Mouse (Mus musculus): Measurements from ENCODE around the gene Wdr89.

The Wdr89 gene

GRCm38 (mm10) chr12:75615556-75615955 is 53.8 kb downstream of the Wdr89 start:
- no peak for DNase-seq (ENCODE audit: low spot score in 2 of 2)

DNA sequence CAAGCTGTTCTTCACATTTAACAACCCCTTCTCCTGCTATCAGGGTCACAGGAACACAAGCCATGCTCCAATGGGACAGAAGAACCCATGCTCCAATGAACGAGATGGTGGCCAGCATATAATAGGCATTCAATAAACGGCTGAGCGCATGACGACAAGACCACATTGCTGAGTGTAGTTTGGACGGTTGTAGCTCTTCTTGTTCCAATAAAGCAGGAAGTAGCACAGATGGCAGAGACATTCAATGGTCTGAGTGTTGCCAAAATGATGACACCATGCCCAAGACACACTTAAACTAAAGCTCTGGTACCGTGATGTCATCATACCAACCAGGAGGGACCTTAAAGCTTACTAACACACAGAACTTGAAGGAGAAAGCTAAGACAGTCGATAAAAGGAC is 56.6 kb downstream of the Wdr89 start:
- DNase-seq (ENCODE audit: low spot score in 2 of 2) = no peak

- DNase-seq (ENCODE audit: low spot score in 2 of 2) = no peak
Measured at GRCm38 (mm10) chr12:75599490-75599889, 69.8 kb downstream of the Wdr89 start.

DNA sequence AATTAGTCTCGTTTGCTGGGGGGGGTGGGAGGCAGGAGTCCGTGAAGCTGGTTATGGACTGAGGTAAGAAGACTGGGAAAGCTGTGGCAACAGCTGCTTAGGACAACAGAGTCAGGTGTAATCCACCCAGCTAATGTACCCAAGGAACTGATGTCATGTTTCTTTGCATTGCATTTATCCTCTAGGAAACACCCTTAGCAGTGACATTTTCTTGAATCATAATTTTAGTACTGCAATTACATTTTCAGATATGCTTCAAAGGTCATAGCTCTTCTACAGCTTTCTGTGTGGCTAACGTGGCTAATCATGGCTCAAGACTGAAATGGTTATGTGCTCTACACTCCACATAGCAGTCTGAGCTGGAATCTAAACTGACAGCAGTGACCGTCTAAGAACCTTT is 70.3 kb downstream of the Wdr89 start:
- no peak for DNase-seq (ENCODE audit: low spot score in 2 of 2)

DNA sequence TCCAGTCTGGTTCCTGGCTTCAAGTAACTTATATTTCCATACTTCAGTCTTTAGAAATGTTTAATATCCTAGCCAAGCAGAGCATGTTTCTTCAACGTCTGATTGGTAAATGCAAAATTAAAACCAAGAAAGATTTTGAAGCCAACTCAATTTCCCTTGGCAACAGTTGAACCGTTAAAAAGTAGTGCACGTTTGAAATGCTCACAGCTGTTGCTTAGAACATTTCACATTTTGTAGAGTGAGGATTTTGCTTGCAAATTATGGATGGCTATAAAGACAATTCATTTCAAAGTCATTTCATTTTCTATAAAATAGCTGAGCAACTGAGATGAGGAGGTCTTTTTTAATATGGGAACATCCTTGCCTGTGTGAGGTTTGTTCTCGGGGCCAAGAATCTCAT is 71.6 kb downstream of the Wdr89 start:
- DNase-seq (ENCODE audit: low spot score in 2 of 2) = no peak

GRCm38 (mm10) chr12:75596154-75597002 is 73.0 kb downstream of the Wdr89 start, which contains the start of gene Ppp2r5e:
TSS of gene Ppp2r5e (minus strand) at chr12:75596245.
- DNase-seq (ENCODE audit: low spot score in 2 of 2) = peak; percentile 96 to 99

GRCm38 (mm10) chr12:75595291-75596153 is 73.8 kb downstream of the Wdr89 start:
- DNase-seq (ENCODE audit: low spot score in 2 of 2) = peak in 1 of 2 experiments; percentile 11

DNA sequence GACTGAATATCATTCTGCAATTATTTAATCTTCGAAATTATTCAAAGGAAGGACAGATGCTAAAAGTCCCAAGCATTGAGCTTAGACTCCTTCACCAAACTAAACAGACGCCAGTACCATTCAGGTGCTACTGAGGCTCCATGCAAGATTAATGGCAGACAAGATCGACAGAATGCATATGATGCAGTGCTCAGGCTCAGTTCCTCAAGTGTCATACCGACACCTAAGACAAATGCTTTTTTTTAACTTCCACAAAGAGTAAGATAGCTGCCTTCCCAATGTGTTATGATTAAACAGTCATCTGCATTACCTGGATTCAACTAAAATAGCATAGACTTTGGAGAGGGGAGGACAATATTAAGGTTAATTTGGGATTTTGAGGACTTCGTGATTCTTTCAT is 74.9 kb downstream of the Wdr89 start:
- no peak for DNase-seq (ENCODE audit: low spot score in 2 of 2)

DNA sequence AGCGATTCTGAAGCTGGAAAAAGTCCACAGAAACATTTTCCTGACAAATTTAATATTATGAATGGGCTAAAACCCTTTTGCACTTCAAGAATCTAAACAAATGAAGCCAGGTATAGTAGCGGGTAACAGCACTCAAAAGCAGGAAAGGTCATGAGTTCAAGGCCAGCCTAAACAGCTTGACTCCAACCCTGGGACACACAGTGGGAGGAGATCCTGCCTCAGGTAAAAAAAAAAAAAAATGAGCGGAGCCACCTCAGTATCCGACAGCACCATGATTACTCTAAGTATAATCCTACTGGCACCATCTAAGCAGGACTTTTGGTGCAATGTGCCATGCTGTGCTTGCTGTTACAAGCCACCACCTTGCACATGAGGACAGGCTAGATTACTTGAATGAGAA is 75.5 kb downstream of the Wdr89 start:
- no peak for DNase-seq (ENCODE audit: low spot score in 2 of 2)

DNA sequence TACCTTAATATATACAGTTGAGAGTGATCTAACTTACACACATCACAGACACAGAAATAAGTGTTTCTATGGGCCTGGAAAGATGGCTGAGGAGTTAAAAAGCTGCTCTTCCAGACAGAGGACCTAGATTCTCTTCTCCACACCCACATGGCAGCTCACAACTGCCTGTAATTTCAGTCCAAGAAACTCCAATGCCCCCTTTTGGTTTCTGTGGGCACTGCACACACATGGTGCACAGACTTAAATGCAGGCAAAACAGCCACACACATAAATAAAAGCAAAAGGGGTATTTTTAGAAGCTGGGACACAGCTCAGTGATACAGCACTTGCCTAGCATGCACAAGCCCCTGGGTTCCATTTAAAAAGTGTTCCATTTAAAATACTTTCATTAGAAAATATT is 81.8 kb downstream of the Wdr89 start:
- DNase-seq (ENCODE audit: low spot score in 2 of 2) = no peak

DNA sequence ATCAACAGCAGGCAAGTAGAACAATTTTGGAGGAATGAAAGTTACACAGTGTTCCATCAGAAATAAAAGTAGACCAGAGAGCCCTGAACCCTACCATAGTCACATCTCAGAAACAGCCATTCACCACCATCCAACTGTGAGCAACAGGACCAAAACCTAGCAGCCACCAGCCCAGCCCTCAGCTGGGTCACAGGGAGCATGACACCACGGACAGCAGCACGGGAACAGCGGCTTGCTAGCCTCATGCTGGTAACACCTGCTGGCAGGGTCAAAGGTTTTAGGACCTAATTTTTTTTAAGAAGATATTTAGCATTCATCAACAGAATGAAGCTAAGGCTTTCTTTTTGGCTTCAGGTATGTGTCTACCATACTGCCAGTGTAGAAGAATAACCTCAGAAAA is 85.6 kb downstream of the Wdr89 start:
- no peak for DNase-seq (ENCODE audit: low spot score in 2 of 2)

Measured in left cerebral cortex, adult 9 months (tissue).